Mouse (Mus musculus) urinary bladder, postnatal 0 days (tissue): Measurements from ENCODE around the gene Bsph2. TPM values are rescaled to one million over a fixed set of nuclear protein-coding genes. Genes with fewer than 3 reads are reported as not detected.

ENCODE experiments used
- polyA plus RNA-seq: library from polyadenylated mRNA; unstranded; fragments of >200 nt; fragmentation: Nextera tagmentation; extraction: Ambion mirVana; gene quantifications from 2 replicates; pipeline ENCODE4 v1.2.1, GENCODE M21; 2015

Bsph2 gene
- polyA plus RNA-seq: not detected in 2 replicates

GRCm38 (mm10) chr7:13570967-13571366, at the start of gene Bsph2:
Bsph2 (minus strand) TSS chr7:13571067.

Other genes starting within 250 kb of the Bsph2 start
- 0.11 and 0.15 TPM in 2 replicates for gene Pla2g4c, start 246.4 kb downstream of the Bsph2 start, polyA plus RNA-seq
- not detected in 2 replicates for gene Cabp5, start 172.9 kb downstream of the Bsph2 start, polyA plus RNA-seq
- not detected in 2 replicates for gene Bsph1, start 120.2 kb downstream of the Bsph2 start, polyA plus RNA-seq
- gene Sult2a5, start 52.9 kb upstream of the Bsph2 start, polyA plus RNA-seq: not detected in 2 replicates
- 0.39 TPM in 1 of 2 replicates, not detected in the other for gene Sult2a2, start 162.4 kb upstream of the Bsph2 start, polyA plus RNA-seq